Mouse (Mus musculus) stomach, postnatal 0 days (tissue): ENCODE results near the gene Lig1. TPM values are rescaled to one million over a fixed set of nuclear protein-coding genes. Genes with fewer than 3 reads are reported as not detected.
A peak's percentile ranks its signal among the peaks of the same experiment; 100 is the strongest.

Experiments
- ATAC-seq: fragments of 200-750 bp; cut with Nextera tagmentation; 2 replicates; pipeline ENCODE4 v1.8.0; 2017; ENCODE audit not compliant: low FRiP score, low TSS enrichment
- DNase-seq: peaks from one replicate; pipeline ENCODE4 v3.0.0-alpha.2; 2016; ENCODE audit warnings: low spot score
- H3K27ac ChIP-seq: fragments of 300-500 bp; sonication (generic); replicated peaks from 2 replicates; pipeline ENCODE4 v1.5.1; 2014; ENCODE audit warnings: mild to moderate bottlenecking, control low read depth
- H3K27me3 ChIP-seq: fragments of 300-500 bp; sonication (generic); 2 replicates; pipeline ENCODE4 v1.6.1; 2014; ENCODE audit warnings: low read length; ENCODE audit not compliant: control insufficient read depth, insufficient read depth
- H3K36me3 ChIP-seq: fragments of 300-500 bp; sonication (generic); 2 replicates; pipeline ENCODE4 v1.6.1; 2014; ENCODE audit warnings: low read length, mixed read lengths; ENCODE audit not compliant: control insufficient read depth, insufficient read depth
- H3K4me1 ChIP-seq: fragments of 300-500 bp; sonication (generic); replicated peaks from 2 replicates; pipeline ENCODE4 v1.6.1; 2014; ENCODE audit warnings: antibody characterized with exemption; ENCODE audit not compliant: control insufficient read depth, insufficient read depth
- H3K4me2 ChIP-seq: fragments of 300-500 bp; sonication (generic); replicated peaks from 2 replicates; pipeline ENCODE4 v1.6.1; 2014; ENCODE audit warnings: low read depth, mild to moderate bottlenecking, control low read depth, moderate library complexity
- H3K4me3 ChIP-seq: fragments of 300-500 bp; sonication (generic); 2 replicates; pipeline ENCODE4 v1.5.1; 2014; ENCODE audit warnings: low read depth, low read length, control low read depth
- H3K9ac ChIP-seq: fragments of 300-500 bp; sonication (generic); 2 replicates; pipeline ENCODE4 v1.6.1; 2014; ENCODE audit warnings: mild to moderate bottlenecking, low read length, control low read depth, mixed read lengths
- H3K9me3 ChIP-seq: fragments of 300-500 bp; sonication (generic); 2 replicates; pipeline ENCODE4 v1.6.1; 2016; ENCODE audit warnings: low read length; ENCODE audit not compliant: control insufficient read depth
- CTCF ChIP-seq: IDR thresholded peaks from 2 replicates; pipeline ENCODE4 v1.5.1; 2016; ENCODE audit warnings: antibody characterized with exemption, low read depth, mild to moderate bottlenecking, moderate library complexity
- EP300 ChIP-seq: optimal IDR thresholded peaks from 2 replicates; pipeline ENCODE3; 2016; ENCODE audit warnings: antibody characterized with exemption
- WGBS: fragments of 180-500 bp; shearing (Covaris S2); extraction: QIAGEN DNeasy Blood & Tissue Kit; methylation state at CpG from one replicate; pipeline ENCODE4 v1.1.7; 2014; 5-methylcytosine and 5-hydroxymethylcytosine counted together
- polyA plus RNA-seq: library from polyadenylated mRNA; unstranded; fragments of >200 nt; fragmentation: Nextera tagmentation; extraction: Ambion mirVana; gene quantifications from 2 replicates; pipeline ENCODE4 v1.2.1, GENCODE M21; 2015

Gene Lig1
- 29.0 and 32.6 TPM in 2 replicates for polyA plus RNA-seq

- no peaks in the 10 kb centered on the region for H3K36me3 ChIP-seq
- peak within 1 kb of the TSS; percentile 73 for H3K4me2 ChIP-seq
- H3K4me3 ChIP-seq, result peak within 1 kb of the TSS; percentile 74
- H3K9me3 ChIP-seq, result no peaks in the 10 kb centered on the region
- H3K27ac ChIP-seq, result 0 out of 2 replicates have a peak within 1 kb of the TSS, but pooled peaks have one; percentile 73
- WGBS, result 98% methylated on average over 16 of the region's 16 CpGs
- TF ChIP-seq EP300, result no peak
- no peak for TF ChIP-seq CTCF
- no peaks in the 10 kb centered on the region for H3K27me3 ChIP-seq
- no peak for ATAC-seq
- DNase-seq, result no peak
- no peaks in the 10 kb centered on the region; the same call in 1 of the 2 replicates for H3K4me1 ChIP-seq
- peak within 1 kb of the TSS; percentile 76 for H3K9ac ChIP-seq
Measured at GRCm38 (mm10) chr7:13277081-13277480, at the start of gene Lig1. Lig1 (plus strand) TSS chr7:13277283.

DNA sequence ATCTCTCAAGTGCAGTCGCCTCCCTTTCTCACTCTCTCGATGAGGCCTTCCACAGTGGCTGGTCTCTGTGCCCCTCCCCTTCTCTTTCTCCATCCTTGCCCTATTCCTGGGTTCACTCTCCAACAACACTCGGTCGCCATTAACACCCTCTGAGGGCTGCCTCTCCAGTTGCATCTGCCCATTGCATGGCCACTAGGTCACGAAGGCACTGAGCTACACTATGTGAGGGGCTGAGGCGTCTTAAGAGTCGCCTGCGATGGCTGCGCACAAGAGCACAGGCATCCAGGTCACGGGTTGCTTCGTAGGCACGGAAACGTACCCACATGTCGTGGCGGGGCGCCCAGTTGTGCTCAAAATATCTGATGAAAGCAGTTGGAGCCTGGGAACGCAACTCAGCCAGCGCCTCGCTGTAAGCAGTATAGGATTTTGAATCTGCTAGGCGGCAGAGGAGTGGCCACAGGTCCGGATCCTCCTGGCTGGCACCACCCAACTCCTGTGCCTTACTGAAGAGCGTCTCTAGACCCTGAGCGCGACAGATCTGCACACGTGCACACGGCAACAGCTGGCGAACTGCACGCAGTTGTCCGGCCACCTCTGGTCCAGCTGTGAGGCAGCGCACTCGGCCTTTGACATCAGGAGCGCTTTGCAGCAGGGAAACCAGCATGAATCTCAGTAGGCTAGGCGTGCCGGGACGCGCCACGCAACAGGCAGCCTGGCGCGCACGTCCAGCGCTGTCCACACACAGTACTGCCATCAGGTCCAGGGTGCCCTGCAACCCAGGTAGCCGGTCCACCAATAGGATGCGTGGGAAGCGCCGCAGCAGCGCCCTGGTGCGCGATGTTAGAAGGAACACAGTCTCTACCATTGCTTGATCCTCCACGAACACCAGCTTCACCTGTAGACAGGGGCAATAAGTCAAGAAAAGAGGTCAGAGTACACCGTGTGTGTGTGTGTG lies 16.1 kb upstream of the Lig1 start:
- no peaks in the 10 kb centered on the region for H3K36me3 ChIP-seq
- no peaks in the 10 kb centered on the region for H3K27me3 ChIP-seq
- 49% methylated on average over 50 of the region's 50 CpGs for WGBS
- ATAC-seq (no peak), DNase-seq (no peak)
- no peak overlapping the region for H3K4me3 ChIP-seq
- no peaks in the 10 kb centered on the region for H3K9me3 ChIP-seq
- no peaks in the 10 kb centered on the region for H3K4me1 ChIP-seq
- no peak overlapping the region for H3K9ac ChIP-seq
- TF ChIP-seq CTCF (no peak), EP300 (no peak)
- H3K4me2 ChIP-seq, result no peak overlapping the region
- no peak overlapping the region for H3K27ac ChIP-seq

DNA sequence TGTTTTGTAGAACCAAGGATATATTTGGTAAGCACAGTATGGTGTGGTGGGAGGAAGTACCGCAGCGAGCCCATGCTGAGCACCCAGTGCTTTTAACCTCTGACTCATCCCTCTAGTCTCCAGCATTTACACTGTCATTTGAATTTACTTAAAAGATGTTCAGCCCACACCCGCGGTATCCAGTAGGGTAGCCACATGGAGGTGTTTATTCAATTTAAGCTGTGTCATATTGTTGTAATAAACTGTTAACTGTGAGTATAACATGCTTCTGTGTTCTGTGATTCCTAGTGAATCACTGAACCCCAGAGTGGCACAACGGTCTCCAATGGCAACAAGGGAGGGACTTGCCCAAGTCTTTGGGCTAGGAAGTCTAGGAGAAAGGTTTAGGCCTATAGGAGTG lies 13.2 kb upstream of the Lig1 start:
- Histone ChIP-seq H3K27ac (no peak overlapping the region), H3K27me3 (no peaks in the 10 kb centered on the region), H3K9ac (no peak overlapping the region), H3K4me2 (no peak overlapping the region), H3K4me3 (no peak overlapping the region), H3K36me3 (no peaks in the 10 kb centered on the region), H3K4me1 (no peaks in the 10 kb centered on the region), H3K9me3 (no peaks in the 10 kb centered on the region)
- 72% methylated on average over 5 of the region's 5 CpGs for WGBS
- ATAC-seq, result no peak
- no peak for DNase-seq
- TF ChIP-seq EP300 (no peak), CTCF (no peak)

DNA sequence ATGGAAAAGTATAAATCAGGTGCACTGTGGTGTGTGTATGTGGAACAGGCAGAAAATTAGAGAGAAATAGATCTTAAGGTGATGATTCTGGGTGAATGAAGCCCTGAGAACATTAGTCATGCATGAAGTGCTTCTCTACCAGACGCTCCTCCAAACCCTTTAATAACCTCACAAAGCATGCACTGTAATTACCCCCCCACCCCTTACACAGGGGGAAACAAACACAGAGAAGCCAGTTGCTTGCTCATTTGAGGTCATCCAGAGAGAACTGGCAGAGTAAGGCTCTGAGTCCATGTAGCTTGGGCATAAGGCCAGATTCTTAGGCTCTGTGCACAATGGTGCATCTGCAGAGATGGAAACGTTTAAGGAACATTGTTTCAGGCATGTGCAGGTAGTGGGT lies 12.7 kb upstream of the Lig1 start:
- DNase-seq, result no peak
- Histone ChIP-seq H3K36me3 (no peaks in the 10 kb centered on the region), H3K27ac (no peak overlapping the region), H3K4me2 (no peak overlapping the region), H3K9ac (no peak overlapping the region), H3K27me3 (no peaks in the 10 kb centered on the region), H3K9me3 (no peaks in the 10 kb centered on the region), H3K4me3 (no peak overlapping the region), H3K4me1 (no peaks in the 10 kb centered on the region)
- no peak for TF ChIP-seq CTCF
- TF ChIP-seq EP300, result no peak
- ATAC-seq, result no peak
- 65% methylated on average over 2 of the region's 2 CpGs for WGBS

DNA sequence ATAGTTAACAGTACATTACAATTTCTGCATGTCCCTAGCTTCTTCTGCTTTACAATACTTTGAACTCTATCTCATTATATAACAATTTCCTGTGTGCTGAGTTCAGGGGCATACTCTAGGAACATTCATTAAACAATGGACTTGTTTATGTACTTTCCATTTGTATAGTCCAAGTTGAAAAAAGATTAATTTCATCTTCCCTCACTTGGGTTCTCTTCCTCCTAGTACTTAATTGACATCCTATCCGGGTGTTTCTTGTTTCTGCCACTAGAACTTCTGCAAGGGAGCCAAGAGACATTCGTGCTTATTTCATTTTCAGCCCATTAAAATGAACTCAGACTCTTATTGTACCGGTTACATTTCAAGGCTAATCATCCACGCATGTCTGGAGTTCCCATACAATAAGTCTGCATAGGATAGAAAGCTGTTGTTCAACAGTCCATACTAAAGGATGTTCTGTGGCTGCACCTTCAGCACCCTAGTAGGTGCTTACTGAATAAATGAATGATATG lies 8.3 kb upstream of the Lig1 start:
- H3K9ac ChIP-seq, result no peak overlapping the region
- WGBS, result 83% methylated on average over 4 of the region's 4 CpGs
- H3K27ac ChIP-seq, result no peak overlapping the region
- no peaks in the 10 kb centered on the region for H3K27me3 ChIP-seq
- no peak overlapping the region for H3K4me3 ChIP-seq
- TF ChIP-seq CTCF, result no peak
- no peak for TF ChIP-seq EP300
- H3K9me3 ChIP-seq, result no peaks in the 10 kb centered on the region
- no peak for DNase-seq
- no peaks in the 10 kb centered on the region for H3K36me3 ChIP-seq
- no peaks in the 10 kb centered on the region for H3K4me1 ChIP-seq
- ATAC-seq, result no peak
- no peak overlapping the region for H3K4me2 ChIP-seq

DNA sequence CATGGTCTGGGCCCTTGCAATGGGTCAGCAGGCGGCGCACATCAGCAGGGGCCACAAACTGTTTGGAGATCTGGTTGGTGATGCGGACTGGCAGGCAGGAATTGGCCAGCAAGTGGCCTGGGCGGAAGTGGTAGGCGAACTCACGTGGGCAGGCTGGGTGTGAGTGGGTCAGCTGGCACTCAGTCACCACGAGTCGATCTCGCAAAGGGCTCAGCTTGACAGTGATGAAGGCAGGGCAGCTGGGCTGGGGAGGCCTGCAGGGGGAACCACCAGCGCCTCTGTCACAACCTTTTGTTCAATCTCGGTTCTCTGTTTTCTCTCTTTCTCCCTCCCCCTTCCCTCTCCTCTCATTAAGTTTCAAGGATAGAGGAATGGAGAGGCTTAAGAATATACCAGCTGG lies 7.7 kb upstream of the Lig1 start:
- no peak for DNase-seq
- no peak overlapping the region for H3K9ac ChIP-seq
- H3K9me3 ChIP-seq, result no peaks in the 10 kb centered on the region
- H3K27me3 ChIP-seq, result no peaks in the 10 kb centered on the region
- TF ChIP-seq CTCF (no peak), EP300 (no peak)
- no peak overlapping the region for H3K4me2 ChIP-seq
- no peak for ATAC-seq
- no peak overlapping the region for H3K4me3 ChIP-seq
- no peaks in the 10 kb centered on the region for H3K36me3 ChIP-seq
- WGBS, result 78% methylated on average over 11 of the region's 11 CpGs
- H3K4me1 ChIP-seq, result no peaks in the 10 kb centered on the region
- H3K27ac ChIP-seq, result no peak overlapping the region
